Mouse (Mus musculus) B cell, adult 2 months (primary cell): ENCODE results near the gene Myo5c.

ENCODE experiments used
- DNase-seq, 2 experiments: peaks; one replicate each; pipeline ENCODE4 v3.0.0; 2022

Myo5c gene

DNA sequence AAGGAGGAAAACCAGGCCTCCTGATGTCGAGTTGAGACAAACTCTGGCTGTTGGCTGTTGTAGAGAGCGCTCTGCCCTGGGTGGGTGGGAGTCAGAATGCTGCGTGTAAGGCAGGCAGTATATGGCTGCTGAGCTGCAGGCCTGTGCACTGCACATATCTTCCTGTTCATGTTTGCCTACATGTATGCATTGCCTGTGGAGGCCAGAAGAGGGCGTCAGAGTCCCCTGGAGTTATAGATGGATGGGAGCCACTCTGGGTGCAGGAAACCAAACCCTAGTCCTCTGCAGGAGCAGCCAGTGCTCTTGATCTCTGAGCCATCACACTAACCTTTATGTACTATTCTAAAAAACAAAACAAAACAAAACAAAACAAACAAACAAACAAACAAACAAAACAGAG is 102.6 kb downstream of the Myo5c start:
- DNase-seq, result no peak

GRCm38 (mm10) chr9:75338016-75338415 is 106.2 kb downstream of the Myo5c start:
- DNase-seq, result no peak

GRCm38 (mm10) chr9:75342433-75342832 is 110.6 kb downstream of the Myo5c start:
- no peak for DNase-seq

- no peak for DNase-seq
Measured at GRCm38 (mm10) chr9:75347458-75347857, 115.6 kb downstream of the Myo5c start, which contains the start of gene Bcl2l10. Gene Bcl2l10, plus strand, starts transcription at chr9:75347758.

- no peak for DNase-seq
Measured at GRCm38 (mm10) chr9:75348066-75348465, 116.2 kb downstream of the Myo5c start.

DNA sequence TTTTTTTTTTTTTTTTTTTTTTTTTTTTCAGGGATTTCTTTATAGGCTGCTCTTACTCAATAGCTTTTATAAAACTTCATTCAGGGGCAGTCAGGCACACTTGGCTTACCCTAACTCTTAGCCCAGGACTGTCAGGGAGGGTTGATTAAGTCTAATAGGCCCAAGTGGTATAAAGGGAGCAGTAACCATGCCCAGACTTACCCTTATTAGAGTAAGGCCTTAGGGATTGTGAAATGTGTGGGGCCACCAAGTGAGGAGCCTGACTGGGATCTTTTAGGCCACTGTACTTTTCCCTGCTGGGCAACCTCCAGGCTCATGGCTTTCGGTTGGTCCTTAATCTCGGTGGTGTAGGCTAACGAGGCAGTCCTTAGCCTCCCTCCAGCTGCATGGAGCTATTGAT is 116.8 kb downstream of the Myo5c start:
- DNase-seq, result no peak

DNA sequence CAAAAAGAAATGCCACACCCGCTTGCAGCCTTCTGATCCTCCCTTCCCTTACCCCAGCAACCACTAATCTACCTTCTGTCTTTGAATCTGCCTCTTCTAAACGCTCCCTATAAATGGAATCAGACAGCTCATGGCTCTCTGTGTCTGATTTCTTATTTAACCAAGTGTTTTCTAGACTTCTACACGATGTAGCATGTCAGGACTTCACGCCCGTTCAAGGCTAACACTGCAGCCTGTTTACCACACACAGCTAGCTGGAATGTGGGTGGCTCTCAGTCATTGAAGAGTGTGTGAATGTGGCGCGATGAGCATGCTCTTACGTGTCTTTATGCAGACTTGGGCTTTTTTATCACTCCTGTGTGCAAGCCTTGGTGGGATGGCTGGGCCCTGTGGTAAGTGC is 121.3 kb downstream of the Myo5c start:
- DNase-seq, result no peak
